In the genomic region with DNA sequence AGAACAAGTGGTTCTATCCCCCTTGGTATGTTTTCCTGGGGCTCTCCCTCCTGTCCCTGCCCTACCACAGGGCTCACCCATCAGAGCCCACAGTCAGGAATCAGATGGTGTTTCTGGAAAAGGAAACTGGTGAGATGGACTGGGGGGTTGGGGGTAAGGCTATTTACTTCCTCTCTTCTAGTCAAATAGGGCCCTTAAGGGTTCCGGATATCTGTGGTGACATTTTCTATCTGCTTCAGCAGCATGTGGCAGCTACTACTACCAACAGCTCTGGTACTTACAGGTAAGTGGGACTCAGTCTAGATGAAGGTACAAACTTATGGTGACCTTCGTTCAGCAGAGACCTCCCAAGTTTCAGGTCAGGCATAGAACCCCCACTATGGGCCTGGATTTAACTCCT, we compare ENCODE assay signal across 25 mouse cellular contexts. TPM values are rescaled to one million over a fixed set of nuclear protein-coding genes. Genes with fewer than 3 reads are reported as not detected.
A peak's percentile ranks its signal among the peaks of the same experiment; 100 is the strongest.
DNase-seq lines count a peak whose midpoint lies in the region; ATAC-seq and TF ChIP-seq lines count a peak whose summit lies in the region.
"Had no signal": no experiment of that assay in that cellular context is flagged by ENCODE, and none has a peak within 500 bp of the region (broad histone marks: within the 10 kb centered on the region; RNA-seq: fewer than 3 reads in every experiment).

A gene (plus strand): TSS at position 184 of the 400 bp plus-strand sequence.

- H3K9me3 ChIP-seq in liver, embryonic 12.5 days (replicated peaks), result no peaks in the 10 kb centered on the region
- H3K9me3 ChIP-seq in liver, postnatal 0 days (ENCODE audit: low read length), result no peaks in the 10 kb centered on the region
- no peaks in the 10 kb centered on the region for H3K9me3 ChIP-seq in intestine, embryonic 16.5 days (ENCODE audit: control insufficient read depth, low read length)
- H3K9me3 ChIP-seq: embryonic facial prominence, embryonic 15.5 days; forebrain, embryonic 12.5 days; heart, embryonic 15.5 days; midbrain, embryonic 12.5 days; stomach, embryonic 15.5 days had no signal

- TF ChIP-seq CTCF in liver, adult 2 months (IDR thresholded peaks at IDR 0.05; ENCODE audit: low read depth, low read length), result no peak
- no peak for TF ChIP-seq CTCF in liver, postnatal 0 days (IDR thresholded peaks at IDR 0.05; ENCODE audit: low read depth)

- no peaks in the 10 kb centered on the region for H3K27me3 ChIP-seq in liver, adult 2 months (ENCODE audit: control insufficient read depth, insufficient read depth, low read length)
- H3K27me3 ChIP-seq in liver, embryonic 12.5 days (replicated peaks), result peaks cover 9% of the 10 kb centered on the region; the same call in 1 of the 2 replicates
- no peaks in the 10 kb centered on the region for H3K27me3 ChIP-seq in liver, postnatal 0 days (ENCODE audit: insufficient read depth, low read length)
- H3K27me3 ChIP-seq in intestine, embryonic 16.5 days (replicated peaks; ENCODE audit: control insufficient read depth, insufficient read depth, low read length), result no peaks in the 10 kb centered on the region
- H3K27me3 ChIP-seq: embryonic facial prominence, embryonic 15.5 days; forebrain, embryonic 12.5 days; heart, embryonic 15.5 days; midbrain, embryonic 12.5 days; stomach, embryonic 15.5 days had no signal

- no peaks in the 10 kb centered on the region for H3K4me1 ChIP-seq in liver, adult 2 months (ENCODE audit: control insufficient read depth, insufficient read depth, low read length)
- peaks cover 8% of the 10 kb centered on the region for H3K4me1 ChIP-seq in liver, embryonic 12.5 days
- no peaks in the 10 kb centered on the region for H3K4me1 ChIP-seq in brown adipose tissue, adult 24 weeks (ENCODE audit: control insufficient read depth, insufficient read depth, insufficient read length, low read length)
- peaks cover 6% of the 10 kb centered on the region; the same call in 1 of the 2 replicates for H3K4me1 ChIP-seq in liver, postnatal 0 days (ENCODE audit: insufficient read depth)
- no peaks in the 10 kb centered on the region for H3K4me1 ChIP-seq in intestine, embryonic 16.5 days (ENCODE audit: control insufficient read depth, insufficient read depth, low read length)
- H3K4me1 ChIP-seq: embryonic facial prominence, embryonic 15.5 days; forebrain, embryonic 12.5 days; heart, embryonic 15.5 days; midbrain, embryonic 12.5 days; stomach, embryonic 15.5 days had no signal

- WGBS in liver, adult 2 months, result 95% methylated on average over 2 of the region's 2 CpGs
- WGBS in liver, embryonic 12.5 days (ENCODE audit: insufficient replicate concordance), result 41% methylated on average over 2 of the region's 2 CpGs
- 51% methylated on average over 2 of the region's 2 CpGs for WGBS in liver, postnatal 0 days (ENCODE audit: insufficient replicate concordance)
- WGBS in intestine, embryonic 16.5 days, result 77% methylated on average over 2 of the region's 2 CpGs

- no peak within 1 kb of the TSS for H3K4me2 ChIP-seq in liver, embryonic 12.5 days
- H3K4me2 ChIP-seq in liver, postnatal 0 days (ENCODE audit: low read depth, low read length), result peak within 1 kb of the TSS; percentile 27
- no peak within 1 kb of the TSS for H3K4me2 ChIP-seq in intestine, embryonic 16.5 days (ENCODE audit: low read depth, low read length)
- H3K4me2 ChIP-seq: embryonic facial prominence, embryonic 15.5 days; forebrain, embryonic 12.5 days; heart, embryonic 15.5 days; hindbrain, embryonic 14.5 days; lung, embryonic 14.5 days; midbrain, embryonic 12.5 days; stomach, embryonic 15.5 days had no signal

- H3K79me2 ChIP-seq in liver, adult 2 months (ENCODE audit: control insufficient read depth, insufficient read depth, low read length), result no peaks in the 10 kb centered on the region

- no peak for DNase-seq in liver, adult 2 months (ENCODE audit: extremely low read depth, low read depth, low spot score)
- DNase-seq in liver, postnatal 0 days, result no peak
- no peak for DNase-seq in embryo, embryonic 11 days
- DNase-seq in layer of hippocampus, postnatal 14 days (ENCODE audit: low spot score in 2 of 2), result no peak
- DNase-seq: cerebellum, adult 8-10 months; cerebellum, postnatal 36 days; heart, postnatal 36 days; kidney, postnatal 25 days; lung, embryonic 14.5 days; lung, postnatal 36 days; retina, postnatal 1 day; right cerebral cortex, postnatal 25 days; thymus, postnatal 36 days had no signal

- 0 out of 2 replicates have a peak within 1 kb of the TSS, but pooled peaks have one; percentile 12 for H3K27ac ChIP-seq in liver, adult 2 months (replicated peaks; ENCODE audit: insufficient read depth, low read depth, low read length)
- no peak within 1 kb of the TSS; the same call in 1 of the 2 replicates for H3K27ac ChIP-seq in liver, embryonic 12.5 days
- H3K27ac ChIP-seq in brown adipose tissue, adult 24 weeks (replicated peaks; ENCODE audit: low read depth, low read length), result peak within 1 kb of the TSS; percentile 24; the same call in 1 of the 2 replicates
- peak within 1 kb of the TSS; percentile 73 for H3K27ac ChIP-seq in liver, postnatal 0 days (ENCODE audit: low read depth)
- no peak within 1 kb of the TSS for H3K27ac ChIP-seq in intestine, embryonic 16.5 days (ENCODE audit: low read length)
- H3K27ac ChIP-seq: embryonic facial prominence, embryonic 15.5 days; forebrain, embryonic 12.5 days; heart, embryonic 15.5 days; hindbrain, embryonic 14.5 days; midbrain, embryonic 12.5 days; stomach, embryonic 15.5 days had no signal

- no peak within 1 kb of the TSS for H3K4me3 ChIP-seq in liver, adult 2 months (ENCODE audit: insufficient read depth, low read depth, low read length)
- no peak within 1 kb of the TSS for H3K4me3 ChIP-seq in liver, embryonic 12.5 days
- H3K4me3 ChIP-seq in brown adipose tissue, adult 24 weeks (ENCODE audit: insufficient read depth, low read depth, low read length), result no peak within 1 kb of the TSS
- H3K4me3 ChIP-seq in liver, postnatal 0 days (ENCODE audit: low read depth, low read length), result no peak within 1 kb of the TSS; the same call in 1 of the 2 replicates
- H3K4me3 ChIP-seq in intestine, embryonic 16.5 days (ENCODE audit: low read length), result no peak within 1 kb of the TSS
- H3K4me3 ChIP-seq: embryonic facial prominence, embryonic 15.5 days; forebrain, embryonic 12.5 days; heart, embryonic 15.5 days; midbrain, embryonic 12.5 days; stomach, embryonic 15.5 days had no signal

- H3K36me3 ChIP-seq in liver, adult 2 months (ENCODE audit: control insufficient read depth, insufficient read depth, low read length), result no peaks in the 10 kb centered on the region
- no peaks in the 10 kb centered on the region for H3K36me3 ChIP-seq in liver, embryonic 12.5 days
- H3K36me3 ChIP-seq in liver, postnatal 0 days (replicated peaks; ENCODE audit: insufficient read depth, low read length), result no peaks in the 10 kb centered on the region
- no peaks in the 10 kb centered on the region for H3K36me3 ChIP-seq in intestine, embryonic 16.5 days (ENCODE audit: control insufficient read depth, insufficient read depth, low read length)
- H3K36me3 ChIP-seq: embryonic facial prominence, embryonic 15.5 days; forebrain, embryonic 12.5 days; heart, embryonic 15.5 days; midbrain, embryonic 12.5 days; stomach, embryonic 15.5 days had no signal

- H3K9ac ChIP-seq in liver, adult 2 months (ENCODE audit: low read depth, low read length), result no peak within 1 kb of the TSS
- H3K9ac ChIP-seq in liver, embryonic 12.5 days, result no peak within 1 kb of the TSS
- H3K9ac ChIP-seq in liver, postnatal 0 days (replicated peaks), result no peak within 1 kb of the TSS
- H3K9ac ChIP-seq in intestine, embryonic 16.5 days (ENCODE audit: low read depth, low read length), result no peak within 1 kb of the TSS
- H3K9ac ChIP-seq: embryonic facial prominence, embryonic 15.5 days; forebrain, embryonic 12.5 days; heart, embryonic 15.5 days; hindbrain, embryonic 14.5 days; lung, embryonic 14.5 days; midbrain, embryonic 12.5 days; stomach, embryonic 15.5 days had no signal

- ATAC-seq in liver, embryonic 12.5 days, result no peak
- no peak for ATAC-seq in liver, postnatal 0 days
- ATAC-seq in monocyte, adult 5-6 weeks (replicated peaks; ENCODE audit: insufficient number of reproducible peaks, low FRiP score, low TSS enrichment, poor library complexity, severe bottlenecking), result peak; percentile 38
- ATAC-seq in intestine, embryonic 16.5 days, result no peak
- ATAC-seq: inflammation-experienced regulatory T-cells, adult 6 months had no signal

- TF ChIP-seq POLR2A in liver, adult 2 months (IDR thresholded peaks at IDR 0.05; ENCODE audit: extremely low read depth, insufficient read depth, low read length), result no peak

- TF ChIP-seq EP300 in liver, postnatal 0 days (IDR thresholded peaks at IDR 0.05; ENCODE audit: low read depth), result no peak

RNA-seq across cellular contexts. Expression of the gene that starts here (rescaled TPM):
- 8.4 and 10.3 TPM in 2 replicates for total RNA-seq in liver, adult 2 months (2014; rRNA removed)
- 3.1 and 4.5 TPM in 2 replicates for polyA plus RNA-seq in liver, adult 2 months (2012; rRNA removed)
- polyA plus RNA-seq in liver, embryonic 12.5 days (2016; fragmentation: Nextera tagmentation; extraction: Ambion mirVana), result 1.3 and 2.0 TPM in 2 replicates
- 2.2 and 3.9 TPM in 2 replicates for polyA plus RNA-seq in brown adipose tissue, adult 24 weeks (2012; ENCODE audit: insufficient read depth, insufficient read length, missing spikeins)
- polyA plus RNA-seq in liver, postnatal 0 days (2015; fragmentation: Nextera tagmentation; extraction: Ambion mirVana), result 9.4 and 9.7 TPM in 2 replicates
- total RNA-seq in monocyte, adult 5-6 weeks (2017), result 364 to 612 TPM (median 571 TPM) in 3 replicates
- polyA plus RNA-seq in intestine, embryonic 16.5 days (2015; fragmentation: Nextera tagmentation; extraction: Ambion mirVana), result 1.4 and 1.8 TPM in 2 replicates
- total RNA-seq in layer of hippocampus, postnatal 14 days (2021), result not detected
- total RNA-seq: left cerebral cortex, postnatal 36 days had no signal
- polyA plus RNA-seq: inflammation-experienced regulatory T-cells, adult 6 months had no signal

Comparison
In these comparisons a context has a peak if more than half of its experiments do, and no peak if none do; other contexts are left out.
1. RNA of the gene that starts here (total RNA-seq): 364 to 612 TPM in monocyte, adult 5-6 weeks; 8.4 to 10.3 TPM in liver, adult 2 months and not detected in layer of hippocampus, postnatal 14 days; every median in the first group is over 10 times any median in the second.
2. H3K27ac ChIP-seq: peak in liver, adult 2 months (single experiment), brown adipose tissue, adult 24 weeks (single experiment) and liver, postnatal 0 days (single experiment); none in liver, embryonic 12.5 days (single experiment) and intestine, embryonic 16.5 days (single experiment).